ENCODE assay signal across 9 mouse cellular contexts in genomic region chr9:67828182-67828581, GRCm38 (mm10). TPM values are rescaled to one million over a fixed set of nuclear protein-coding genes. Genes with fewer than 3 reads are reported as not detected.
DNase-seq lines count a peak whose midpoint lies in the region; ATAC-seq and TF ChIP-seq lines count a peak whose summit lies in the region.
"Had no signal": no experiment of that assay in that cellular context is flagged by ENCODE, and none has a peak within 500 bp of the region (broad histone marks: within the 10 kb centered on the region; RNA-seq: fewer than 3 reads in every experiment).

No protein-coding gene starts in this region.

- no peak overlapping the region for H3K4me3 ChIP-seq in kidney, adult 2 months (ENCODE audit: insufficient read depth, low read depth, low read length)
- no peak overlapping the region for H3K4me3 ChIP-seq in kidney, embryonic 14.5 days (ENCODE audit: low read length)
- no peak overlapping the region for H3K4me3 ChIP-seq in neural tube, embryonic 11.5 days (ENCODE audit: low read depth, low read length)
- H3K4me3 ChIP-seq: limb, embryonic 12.5 days had no signal

- no peak overlapping the region for H3K27ac ChIP-seq in kidney, adult 2 months (ENCODE audit: insufficient read depth, low read depth, low read length)
- no peak overlapping the region for H3K27ac ChIP-seq in kidney, embryonic 14.5 days (ENCODE audit: low read depth, low read length)
- no peak overlapping the region for H3K27ac ChIP-seq in neural tube, embryonic 11.5 days (ENCODE audit: low read depth, low read length)
- H3K27ac ChIP-seq: limb, embryonic 12.5 days had no signal

- intact Hi-C loops in left cerebral cortex, postnatal 10 days (cut with DNase I): loop anchor here (2.0 to 5.0 kb wide), 2 partner anchors 54 to 145 kb away; no protein-coding TSS in a partner anchor

- no peaks in the 10 kb centered on the region; the same call in 1 of the 2 replicates for H3K27me3 ChIP-seq in kidney, adult 2 months (replicated peaks; ENCODE audit: control insufficient read depth, insufficient read depth, low read length)
- peaks cover 30% of the 10 kb centered on the region for H3K27me3 ChIP-seq in kidney, embryonic 14.5 days (ENCODE audit: control insufficient read depth, insufficient read depth, low read length)
- peaks cover 39% of the 10 kb centered on the region for H3K27me3 ChIP-seq in neural tube, embryonic 11.5 days (ENCODE audit: control insufficient read depth, insufficient read depth, low read length)

- H3K4me2 ChIP-seq in kidney, embryonic 14.5 days (replicated peaks; ENCODE audit: low read depth, low read length): no peak overlapping the region
- no peak overlapping the region for H3K4me2 ChIP-seq in neural tube, embryonic 11.5 days (ENCODE audit: low read depth)
- H3K4me2 ChIP-seq: limb, embryonic 12.5 days had no signal

- ATAC-seq in kidney, embryonic 14.5 days (ENCODE audit: low FRiP score, low TSS enrichment): no peak
- peak; percentile 77 for ATAC-seq in CD4-positive, CD25-positive, alpha-beta regulatory T cell, adult 4 months
- ATAC-seq in neural tube, embryonic 11.5 days (ENCODE audit: insufficient read depth, low FRiP score, low TSS enrichment): no peak

- H3K4me1 ChIP-seq in kidney, adult 2 months (ENCODE audit: control insufficient read depth, insufficient read depth, low read length): no peaks in the 10 kb centered on the region
- peaks cover 7% of the 10 kb centered on the region; the same call in 1 of the 2 replicates for H3K4me1 ChIP-seq in kidney, embryonic 14.5 days (ENCODE audit: control insufficient read depth, insufficient read depth, low read length)
- H3K4me1 ChIP-seq in neural tube, embryonic 11.5 days (ENCODE audit: control insufficient read depth, insufficient read depth, low read length): peaks cover 4% of the 10 kb centered on the region; the same call in 1 of the 2 replicates

- peak; percentile 67 for DNase-seq in kidney, adult 2 months
- DNase-seq in R1 (ENCODE audit: low read depth, low spot score): peak; percentile 59
- peak; percentile 83 for DNase-seq in embryo, embryonic 10.5 days (ENCODE audit: low spot score)
- DNase-seq in left cerebral cortex, postnatal 10 days (ENCODE audit: extremely low spot score in 1 of 2, low spot score in 2 of 2): peak; percentile 51 to 55
- DNase-seq in neural tube, embryonic 11.5 days (ENCODE audit: low spot score): peak; percentile 63
- no peak for DNase-seq in urinary bladder, adult 18-20 months (ENCODE audit: low spot score in 2 of 2)

- H3K9me3 ChIP-seq in kidney, embryonic 14.5 days (ENCODE audit: control insufficient read depth, low read length): no peaks in the 10 kb centered on the region
- H3K9me3 ChIP-seq in neural tube, embryonic 11.5 days (ENCODE audit: control insufficient read depth, low read length): no peaks in the 10 kb centered on the region
- H3K9me3 ChIP-seq: limb, embryonic 12.5 days had no signal

- TF ChIP-seq POLR2A in kidney, adult 2 months (IDR thresholded peaks at IDR 0.05; ENCODE audit: low read depth, low read length): no peak

- 10% methylated on average over 3 of the region's 3 CpGs for whole genome bisulfite sequencing in kidney, adult 2 months
- WGBS in kidney, embryonic 14.5 days: 7% methylated on average over 3 of the region's 3 CpGs
- 7% methylated on average over 3 of the region's 3 CpGs for WGBS in neural tube, embryonic 11.5 days

- no peaks in the 10 kb centered on the region for H3K36me3 ChIP-seq in kidney, adult 2 months (ENCODE audit: control insufficient read depth, insufficient read depth, low read length)
- no peaks in the 10 kb centered on the region for H3K36me3 ChIP-seq in kidney, embryonic 14.5 days (ENCODE audit: control insufficient read depth, insufficient read depth, low read length)
- H3K36me3 ChIP-seq in neural tube, embryonic 11.5 days (ENCODE audit: control insufficient read depth, insufficient read depth, low read length): no peaks in the 10 kb centered on the region
- H3K36me3 ChIP-seq: limb, embryonic 12.5 days had no signal

- no peak overlapping the region for H3K9ac ChIP-seq in kidney, embryonic 14.5 days (ENCODE audit: low read depth, low read length)
- H3K9ac ChIP-seq in neural tube, embryonic 11.5 days (ENCODE audit: low read length): no peak overlapping the region
- H3K9ac ChIP-seq: limb, embryonic 12.5 days had no signal

- TF ChIP-seq CTCF in kidney, adult 2 months (conservative IDR thresholded peaks at IDR 0.05; ENCODE audit: insufficient read depth, insufficient read length, low read depth, low read length): peak; percentile 72

RNA-seq across cellular contexts. Expression of gene C2cd4a, which starts 3.9 kb away (rescaled TPM):
- 0.33 and 0.41 TPM in 2 replicates for polyA plus RNA-seq in kidney, adult 2 months (2012; rRNA removed)
- 1.3 and 2.7 TPM in 2 replicates for polyA plus RNA-seq in kidney, embryonic 14.5 days (2014; fragmentation: Nextera tagmentation; extraction: Ambion mirVana)
- not detected for polyA plus RNA-seq in CD4-positive, CD25-positive, alpha-beta regulatory T cell, adult 4 months (2017; shearing (Covaris generic))
- under 1 TPM in 1 of 2 experiments, not detected in 1; 0.24 TPM for total RNA-seq in left cerebral cortex, postnatal 10 days (2021)
- 0.28 TPM in 1 of 2 replicates, not detected in the other for polyA plus RNA-seq in neural tube, embryonic 11.5 days (2014; fragmentation: Nextera tagmentation; extraction: Ambion mirVana)

RNA-seq across cellular contexts. Expression of gene Vps13c, which starts 12.0 kb away (rescaled TPM):
- polyA plus RNA-seq in kidney, adult 2 months (2012; rRNA removed): 4.4 and 5.0 TPM in 2 replicates
- 3.5 and 7.9 TPM in 2 replicates for polyA plus RNA-seq in kidney, embryonic 14.5 days (2014; fragmentation: Nextera tagmentation; extraction: Ambion mirVana)
- 10 to 100 TPM; 21.6 to 27.3 TPM for polyA plus RNA-seq in CD4-positive, CD25-positive, alpha-beta regulatory T cell, adult 4 months (2017; shearing (Covaris generic))
- 10 to 100 TPM; 50.6 to 55.8 TPM for total RNA-seq in left cerebral cortex, postnatal 10 days (2021)
- polyA plus RNA-seq in neural tube, embryonic 11.5 days (2014; fragmentation: Nextera tagmentation; extraction: Ambion mirVana): 6.9 and 7.8 TPM in 2 replicates

Comparison
In these comparisons a context has a peak if more than half of its experiments do, and no peak if none do; other contexts are left out.
1. DNase-seq: peak in kidney, adult 2 months (single experiment), R1 (single experiment), embryo, embryonic 10.5 days (single experiment), left cerebral cortex, postnatal 10 days (2 of 2) and neural tube, embryonic 11.5 days (single experiment); none in urinary bladder, adult 18-20 months (0 of 2).